Mouse (Mus musculus): ENCODE measurements around the gene Ift80. TPM values are rescaled to one million over a fixed set of nuclear protein-coding genes. Genes with fewer than 3 reads are reported as not detected.
"Not testable (repeated sequence)": the region's sequence is repeated elsewhere in the genome, so short reads cannot be mapped to it uniquely, and the experiment has no call there.

Gene Ift80
- polyA plus RNA-seq, 1 experiment from 2014 or later = 9.0 TPM

DNA sequence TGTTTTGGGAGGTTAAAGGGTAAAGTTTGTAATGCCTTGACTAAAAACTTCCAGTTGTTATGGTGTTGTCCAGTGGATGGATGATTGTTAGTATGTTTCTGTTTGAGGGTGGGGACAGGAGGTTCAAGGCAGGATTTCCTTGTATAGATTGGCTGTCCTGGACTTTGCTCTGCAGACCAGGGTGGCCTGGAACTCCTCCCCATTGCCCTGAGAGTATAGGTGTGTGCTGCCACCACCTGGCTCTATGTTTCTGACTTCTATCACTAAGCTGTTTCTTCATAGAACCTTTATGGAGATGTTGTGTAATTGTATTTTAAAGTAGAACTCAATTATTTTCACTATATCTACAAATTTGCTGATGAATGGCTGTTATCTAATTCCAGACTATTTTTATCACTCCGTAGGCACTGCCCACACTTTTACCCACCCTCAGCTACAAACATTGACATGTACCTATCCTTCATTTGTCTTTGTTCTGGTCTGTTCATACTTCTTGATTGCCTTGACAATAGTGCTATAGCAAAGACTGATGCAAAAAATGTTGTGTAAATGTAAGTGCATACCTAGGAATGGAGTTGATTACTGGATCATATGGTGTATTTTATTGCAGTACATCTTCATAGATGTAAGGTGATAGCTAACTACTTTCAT lies 21.9 kb upstream of the Ift80 start:
- Histone ChIP-seq H3K4me2 (no peak overlapping the region), H3K36me3 (peaks cover 59% of the 10 kb centered on the region), H3K9me3 (replicated peaks) (no peaks in the 10 kb centered on the region), H3K27ac (ENCODE audit: poor library complexity, severe bottlenecking) (no peak overlapping the region), H3K9ac (no peak overlapping the region), H3K4me1 (replicated peaks) (no peaks in the 10 kb centered on the region), H3K27me3 (replicated peaks) (no peaks in the 10 kb centered on the region), H3K4me3 (no peak overlapping the region)
- no peak for ATAC-seq (ENCODE audit: insufficient number of reproducible peaks, low FRiP score)
- WGBS = 73% methylated on average over 1 of the region's 1 CpGs

- no peak overlapping the region for H3K4me3 ChIP-seq
- H3K9ac ChIP-seq = no peak overlapping the region
- no peaks in the 10 kb centered on the region for H3K4me1 ChIP-seq (replicated peaks)
- ATAC-seq (ENCODE audit: insufficient number of reproducible peaks, low FRiP score) = no peak
- no peak overlapping the region for H3K27ac ChIP-seq (ENCODE audit: poor library complexity, severe bottlenecking)
- H3K27me3 ChIP-seq (replicated peaks) = no peaks in the 10 kb centered on the region
- no peak overlapping the region for H3K4me2 ChIP-seq
- no peaks in the 10 kb centered on the region for H3K9me3 ChIP-seq (replicated peaks)
- H3K36me3 ChIP-seq = peaks cover 47% of the 10 kb centered on the region
Observed at GRCm38 (mm10) chr3:69020764-69021163, 16.4 kb upstream of the Ift80 start.

DNA sequence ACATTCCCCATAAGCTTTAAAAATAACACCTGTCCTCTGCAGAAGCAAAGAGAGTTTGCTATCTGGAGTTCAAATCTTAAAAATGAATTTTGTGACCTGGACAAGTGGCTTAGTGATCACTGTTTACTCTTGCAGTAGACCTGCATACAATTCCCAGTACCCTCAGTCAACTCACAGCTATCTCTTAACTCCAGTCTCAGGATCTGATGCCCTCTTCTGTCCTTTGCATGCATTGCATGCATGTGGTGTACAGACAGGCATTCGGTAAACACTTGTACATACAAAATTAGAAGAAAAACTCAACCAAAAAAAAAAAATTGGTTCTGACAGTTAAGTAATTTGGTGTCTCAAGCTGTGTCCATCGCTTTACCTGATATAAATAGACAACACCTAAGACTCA lies 15.9 kb upstream of the Ift80 start:
- Histone ChIP-seq H3K27ac (ENCODE audit: poor library complexity, severe bottlenecking) (no peak overlapping the region), H3K9ac (no peak overlapping the region), H3K4me1 (replicated peaks) (no peaks in the 10 kb centered on the region), H3K4me2 (no peak overlapping the region), H3K4me3 (no peak overlapping the region), H3K27me3 (replicated peaks) (no peaks in the 10 kb centered on the region), H3K9me3 (replicated peaks) (no peaks in the 10 kb centered on the region), H3K36me3 (peaks cover 44% of the 10 kb centered on the region)
- WGBS = 90% methylated on average over 2 of the region's 2 CpGs
- ATAC-seq (ENCODE audit: insufficient number of reproducible peaks, low FRiP score) = no peak

GRCm38 (mm10) chr3:69018635-69019034 lies 14.3 kb upstream of the Ift80 start:
- not testable (repeated sequence) for H3K27ac ChIP-seq (ENCODE audit: poor library complexity, severe bottlenecking); H3K4me1 ChIP-seq (replicated peaks); H3K4me2 ChIP-seq; H3K27me3 ChIP-seq (replicated peaks); H3K9ac ChIP-seq; H3K9me3 ChIP-seq (replicated peaks); ATAC-seq (ENCODE audit: insufficient number of reproducible peaks, low FRiP score); H3K4me3 ChIP-seq
- 95% methylated on average over 2 of the region's 2 CpGs for WGBS
- peaks cover 47% of the 10 kb centered on the region for H3K36me3 ChIP-seq

DNA sequence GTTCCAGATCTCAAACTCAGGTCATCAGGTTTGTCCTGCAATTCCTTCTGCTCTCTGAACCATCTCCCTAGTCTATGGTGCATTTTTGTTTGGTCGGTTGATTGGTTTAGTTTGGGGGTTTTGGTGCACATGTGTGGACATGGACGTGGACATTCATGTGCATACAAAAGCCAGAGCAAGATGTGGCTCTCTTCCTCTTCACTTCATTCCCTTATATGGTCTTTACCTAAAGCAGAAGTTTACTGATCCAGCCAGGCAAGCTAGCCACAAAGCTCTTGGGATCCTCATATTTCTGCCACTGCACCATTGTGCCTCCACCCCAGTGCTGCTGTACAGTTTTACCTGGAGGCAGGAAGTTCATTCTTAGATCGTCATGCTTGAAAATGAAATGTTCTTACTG lies 12.8 kb upstream of the Ift80 start:
- 94% methylated on average over 3 of the region's 3 CpGs for WGBS
- no peaks in the 10 kb centered on the region for H3K4me1 ChIP-seq (replicated peaks)
- H3K9ac ChIP-seq = no peak overlapping the region
- ATAC-seq (ENCODE audit: insufficient number of reproducible peaks, low FRiP score) = no peak
- no peak overlapping the region for H3K27ac ChIP-seq (ENCODE audit: poor library complexity, severe bottlenecking)
- H3K9me3 ChIP-seq (replicated peaks) = no peaks in the 10 kb centered on the region
- H3K27me3 ChIP-seq (replicated peaks) = no peaks in the 10 kb centered on the region
- peaks cover 46% of the 10 kb centered on the region for H3K36me3 ChIP-seq
- no peak overlapping the region for H3K4me3 ChIP-seq
- H3K4me2 ChIP-seq = no peak overlapping the region

- no peak overlapping the region for H3K4me2 ChIP-seq
- H3K4me3 ChIP-seq = no peak overlapping the region
- WGBS = 49% methylated on average over 2 of the region's 2 CpGs
Observed at GRCm38 (mm10) chr3:69008873-69009272, 4.5 kb upstream of the Ift80 start.

GRCm38 (mm10) chr3:69006246-69006760 lies 1.9 kb upstream of the Ift80 start:
- ATAC-seq (ENCODE audit: insufficient number of reproducible peaks, low FRiP score) = no peak
- Histone ChIP-seq H3K27me3 (replicated peaks) (no peaks in the 10 kb centered on the region), H3K27ac (ENCODE audit: poor library complexity, severe bottlenecking) (peak overlapping the region; percentile 95), H3K9ac (peak overlapping the region; percentile 93), H3K4me3 (peak overlapping the region; percentile 78), H3K36me3 (no peaks in the 10 kb centered on the region), H3K9me3 (replicated peaks) (no peaks in the 10 kb centered on the region), H3K4me2 (peak overlapping the region; percentile 72), H3K4me1 (replicated peaks) (peaks cover 6% of the 10 kb centered on the region; the same call in 1 of the 2 replicates)
- WGBS = 4% methylated on average over 21 of the region's 21 CpGs

More at GRCm38 (mm10) chr3:69008873-69009272, 4.5 kb upstream of the Ift80 start:
- Histone ChIP-seq H3K27ac (ENCODE audit: poor library complexity, severe bottlenecking) (no peak overlapping the region), H3K9me3 (replicated peaks) (no peaks in the 10 kb centered on the region), H3K36me3 (peaks cover 8% of the 10 kb centered on the region), H3K9ac (no peak overlapping the region), H3K4me1 (replicated peaks) (peaks cover 3% of the 10 kb centered on the region; the same call in 1 of the 2 replicates), H3K27me3 (replicated peaks) (no peaks in the 10 kb centered on the region)
- no peak for ATAC-seq (ENCODE audit: insufficient number of reproducible peaks, low FRiP score)

GRCm38 (mm10) chr3:69005338-69006245 lies 1.2 kb upstream of the Ift80 start:
- peak; percentile 76 for ATAC-seq (ENCODE audit: insufficient number of reproducible peaks, low FRiP score)
- H3K27ac ChIP-seq (ENCODE audit: poor library complexity, severe bottlenecking) = peak overlapping the region; percentile 95
- H3K36me3 ChIP-seq = no peaks in the 10 kb centered on the region

DNA sequence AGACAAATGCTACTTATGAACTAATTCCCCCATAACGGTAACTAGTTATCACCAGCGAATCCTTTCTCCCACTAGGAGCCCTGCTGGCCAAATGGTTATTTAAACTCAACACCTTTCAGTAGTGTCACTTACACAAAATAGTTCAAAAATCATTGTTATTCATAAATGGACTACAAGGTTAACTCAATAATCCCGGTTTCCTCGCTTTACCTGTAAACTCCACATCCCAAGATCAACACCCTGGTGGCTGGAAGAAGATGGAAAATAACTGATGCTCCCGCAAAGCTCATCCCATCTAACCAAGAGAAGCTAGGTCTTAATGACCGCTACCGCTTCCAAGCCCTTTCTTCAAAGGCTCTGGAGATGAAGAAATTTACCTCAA lies 324 bp downstream of the Ift80 start:
- 3% methylated on average over 7 of the region's 7 CpGs for WGBS
- peaks cover 6% of the 10 kb centered on the region; the same call in 1 of the 2 replicates for H3K4me1 ChIP-seq (replicated peaks)
- H3K9ac ChIP-seq = peak overlapping the region; percentile 93
- ATAC-seq (ENCODE audit: insufficient number of reproducible peaks, low FRiP score) = no peak
- H3K9me3 ChIP-seq (replicated peaks) = no peaks in the 10 kb centered on the region
- peak overlapping the region; percentile 95; the same call in 1 of the 2 replicates for H3K27ac ChIP-seq (ENCODE audit: poor library complexity, severe bottlenecking)
- peak overlapping the region; percentile 63 for H3K4me2 ChIP-seq
- no peaks in the 10 kb centered on the region for H3K27me3 ChIP-seq (replicated peaks)
- H3K36me3 ChIP-seq = no peaks in the 10 kb centered on the region
- peak overlapping the region; percentile 78 for H3K4me3 ChIP-seq

More at GRCm38 (mm10) chr3:69005338-69006245, 1.2 kb upstream of the Ift80 start:
- H3K9ac ChIP-seq = peak overlapping the region; percentile 93
- WGBS = under 1% methylated on average over 72 of the region's 72 CpGs
- no peaks in the 10 kb centered on the region for H3K9me3 ChIP-seq (replicated peaks)
- H3K4me2 ChIP-seq = peak overlapping the region; percentile 72
- H3K27me3 ChIP-seq (replicated peaks) = no peaks in the 10 kb centered on the region
- peak overlapping the region; percentile 78 for H3K4me3 ChIP-seq
- H3K4me1 ChIP-seq (replicated peaks) = peaks cover 6% of the 10 kb centered on the region; the same call in 1 of the 2 replicates

- H3K9ac ChIP-seq = no peak overlapping the region
- H3K4me2 ChIP-seq = no peak overlapping the region
- H3K9me3 ChIP-seq (replicated peaks) = no peaks in the 10 kb centered on the region
- WGBS = 87% methylated on average over 4 of the region's 4 CpGs
- H3K4me1 ChIP-seq (replicated peaks) = peaks cover 6% of the 10 kb centered on the region; the same call in 1 of the 2 replicates
- H3K36me3 ChIP-seq = no peaks in the 10 kb centered on the region
- H3K27ac ChIP-seq (ENCODE audit: poor library complexity, severe bottlenecking) = no peak overlapping the region
- H3K27me3 ChIP-seq (replicated peaks) = no peaks in the 10 kb centered on the region
- no peak for ATAC-seq (ENCODE audit: insufficient number of reproducible peaks, low FRiP score)
- H3K4me3 ChIP-seq = no peak overlapping the region
Observed at GRCm38 (mm10) chr3:69002781-69003180, 1.6 kb downstream of the Ift80 start.

DNA sequence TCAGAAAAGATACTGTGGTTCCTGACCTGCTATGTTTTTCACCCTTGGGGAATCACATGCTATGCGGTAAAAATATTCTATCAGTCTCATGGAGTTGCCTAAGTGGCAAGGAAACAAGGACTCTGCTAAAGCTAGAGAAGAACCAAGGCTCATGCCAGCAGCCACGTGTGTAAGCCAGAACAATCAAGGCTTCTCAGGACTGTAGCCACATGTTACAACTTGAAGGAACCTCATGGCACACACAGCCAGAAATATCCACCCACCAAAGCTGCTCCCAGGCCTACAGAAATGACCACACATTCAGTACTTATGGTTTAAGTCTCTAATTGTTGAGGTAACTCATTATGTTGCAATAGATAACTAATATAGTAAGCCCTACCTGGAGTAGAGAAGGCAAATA lies 17.8 kb downstream of the Ift80 start:
- Histone ChIP-seq H3K4me3 (no peak overlapping the region), H3K4me2 (no peak overlapping the region), H3K27ac (ENCODE audit: poor library complexity, severe bottlenecking) (no peak overlapping the region), H3K36me3 (peaks cover 18% of the 10 kb centered on the region), H3K9ac (no peak overlapping the region), H3K9me3 (replicated peaks) (no peaks in the 10 kb centered on the region), H3K4me1 (replicated peaks) (no peaks in the 10 kb centered on the region), H3K27me3 (replicated peaks) (no peaks in the 10 kb centered on the region)
- WGBS = 79% methylated on average over 2 of the region's 2 CpGs
- ATAC-seq (ENCODE audit: insufficient number of reproducible peaks, low FRiP score) = no peak

Data from heart, embryonic 12.5 days (tissue).